Mouse (Mus musculus): Measurements from ENCODE around the gene Lekr1.

DNA sequence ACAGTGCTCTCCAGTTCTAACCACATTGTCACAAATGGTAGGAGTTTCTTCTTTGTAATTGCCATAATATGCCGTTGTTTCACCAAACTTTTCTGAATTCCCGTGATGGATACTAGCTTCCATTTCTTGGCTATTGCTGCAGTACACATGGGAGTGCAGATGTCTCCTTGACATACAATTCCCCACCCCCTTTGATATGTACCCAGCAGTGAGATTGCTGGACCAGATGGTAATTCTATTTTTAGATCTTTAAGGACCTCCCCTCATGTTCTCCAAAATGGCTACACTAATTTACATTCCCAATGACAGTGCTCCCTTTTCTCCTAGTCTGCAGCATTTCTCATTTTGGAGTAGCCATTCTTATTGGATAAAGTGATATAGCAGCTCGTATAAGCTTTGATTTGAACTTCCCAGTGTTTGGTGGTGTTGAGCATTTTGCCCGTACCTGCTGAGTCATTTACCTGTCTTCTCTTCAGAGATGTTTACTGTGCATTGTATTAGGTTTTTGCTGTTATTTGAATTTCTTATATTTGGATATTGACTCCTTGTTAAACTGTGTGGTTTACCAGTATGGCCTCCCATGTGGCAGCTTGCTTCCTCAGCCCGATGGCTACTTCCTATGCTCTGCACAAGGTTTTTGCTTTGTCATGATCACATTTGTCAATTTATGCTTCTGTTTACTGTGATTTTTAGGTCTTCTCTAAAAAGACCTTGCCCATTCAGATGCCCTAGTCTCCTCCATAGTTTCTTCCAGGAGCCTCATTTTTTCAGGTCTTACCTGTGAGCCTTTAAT lies 131.5 kb downstream of the Lekr1 start:
- no peak for TF ChIP-seq CTCF (IDR thresholded peaks at IDR 0.05; ENCODE audit: extremely low read depth, insufficient read length, insufficient replicate concordance, low read depth, low read length)
- no peak for TF ChIP-seq POLR2A (IDR thresholded peaks at IDR 0.05; ENCODE audit: low read depth, low read length)

Data from small intestine, adult 2 months (tissue).